Mouse (Mus musculus): ENCODE measurements at regions not wholly inside any gene's neighbourhood (a gene's known extent, or its start where the extent isn't known, plus 50 kb on each side); places are given as distances from the start of the nearest gene placed in this dataset.
"Not testable (repeated sequence)": the region's sequence is repeated elsewhere in the genome, so short reads cannot be mapped to it uniquely, and the experiment has no call there.

- DNase-seq (ENCODE audit: low read depth, low spot score) = peak; percentile 30
These were observed 171.9 kb downstream of the Epm2a start for GRCm38 (mm10) chr10:11515144-11515543.

GRCm38 (mm10) chr10:11517122-11517521 is 173.9 kb downstream of the Epm2a start:
- DNase-seq (ENCODE audit: low read depth, low spot score) = no peak

- DNase-seq (ENCODE audit: low read depth, low spot score) = no peak
These were observed 188.1 kb downstream of the Epm2a start for GRCm38 (mm10) chr10:11531343-11531742.

- not testable (repeated sequence) for DNase-seq (ENCODE audit: low read depth, low spot score)
These were observed 212.2 kb downstream of the Epm2a start for GRCm38 (mm10) chr10:11555376-11555775.

- DNase-seq (ENCODE audit: low read depth, low spot score) = no peak
These were observed 227.4 kb downstream of the Epm2a start for GRCm38 (mm10) chr10:11570523-11571055.

- no peak for DNase-seq (ENCODE audit: low read depth, low spot score)
These were observed 265.2 kb downstream of the Epm2a start for GRCm38 (mm10) chr10:11608451-11608850.

GRCm38 (mm10) chr10:11609092-11609491 is 265.9 kb downstream of the Epm2a start:
- not testable (repeated sequence) for DNase-seq (ENCODE audit: low read depth, low spot score)

- no peak for DNase-seq (ENCODE audit: low read depth, low spot score)
These were observed 304.9 kb downstream of the Epm2a start for GRCm38 (mm10) chr10:11648151-11648550.

- no peak for DNase-seq (ENCODE audit: low read depth, low spot score)
These were observed 317.0 kb downstream of the Epm2a start for GRCm38 (mm10) chr10:11660056-11660770.

- DNase-seq (ENCODE audit: low read depth, low spot score) = no peak
These were observed 318.6 kb downstream of the Epm2a start for GRCm38 (mm10) chr10:11661660-11662250.

- no peak for DNase-seq (ENCODE audit: low read depth, low spot score)
These were observed 366.5 kb downstream of the Epm2a start for GRCm38 (mm10) chr10:11709742-11710141.

GRCm38 (mm10) chr10:11724775-11725174 is 381.6 kb downstream of the Epm2a start:
- no peak for DNase-seq (ENCODE audit: low read depth, low spot score)

GRCm38 (mm10) chr10:11729536-11729935 is 386.3 kb downstream of the Epm2a start:
- no peak for DNase-seq (ENCODE audit: low read depth, low spot score)

- no peak for DNase-seq (ENCODE audit: low read depth, low spot score)
These were observed 396.6 kb downstream of the Epm2a start for GRCm38 (mm10) chr10:11739574-11740368.

GRCm38 (mm10) chr10:11745587-11745986 is 402.4 kb downstream of the Epm2a start:
- DNase-seq (ENCODE audit: low read depth, low spot score) = peak; percentile 24

GRCm38 (mm10) chr10:11746959-11747358 is 403.8 kb downstream of the Epm2a start:
- DNase-seq (ENCODE audit: low read depth, low spot score) = no peak

GRCm38 (mm10) chr10:11755105-11755730 is 412.0 kb downstream of the Epm2a start:
- DNase-seq (ENCODE audit: low read depth, low spot score) = no peak

GRCm38 (mm10) chr10:11777894-11778293 is 434.7 kb downstream of the Epm2a start:
- DNase-seq (ENCODE audit: low read depth, low spot score) = no peak

- DNase-seq (ENCODE audit: low read depth, low spot score) = no peak
These were observed 437.1 kb downstream of the Epm2a start for GRCm38 (mm10) chr10:11780302-11780701.

GRCm38 (mm10) chr10:11787240-11787639 is 444.0 kb downstream of the Epm2a start:
- no peak for DNase-seq (ENCODE audit: low read depth, low spot score)

GRCm38 (mm10) chr10:11799510-11799909 is 456.3 kb downstream of the Epm2a start:
- no peak for DNase-seq (ENCODE audit: low read depth, low spot score)
